Mouse (Mus musculus) small intestine, adult 2 months (tissue): Measurements from ENCODE around the gene 1600014C23Rik.

Experiments used
- CTCF ChIP-seq: fragments of 200-500 bp; IDR thresholded peaks from 2 replicates; pipeline ENCODE4 v1.5.1; 2012; ENCODE audit warnings: low read depth, mild to moderate bottlenecking, control low read depth, inconsistent platforms, low read length, moderate library complexity, mixed read lengths; ENCODE audit not compliant: insufficient replicate concordance, insufficient read length; ENCODE audit errors: extremely low read depth
- POLR2A ChIP-seq: fragments of 200-500 bp; IDR thresholded peaks from 2 replicates; pipeline ENCODE4 v1.6.1; 2012; ENCODE audit warnings: low read depth, mild to moderate bottlenecking, control low read depth, inconsistent platforms, low read length, moderate library complexity

DNA sequence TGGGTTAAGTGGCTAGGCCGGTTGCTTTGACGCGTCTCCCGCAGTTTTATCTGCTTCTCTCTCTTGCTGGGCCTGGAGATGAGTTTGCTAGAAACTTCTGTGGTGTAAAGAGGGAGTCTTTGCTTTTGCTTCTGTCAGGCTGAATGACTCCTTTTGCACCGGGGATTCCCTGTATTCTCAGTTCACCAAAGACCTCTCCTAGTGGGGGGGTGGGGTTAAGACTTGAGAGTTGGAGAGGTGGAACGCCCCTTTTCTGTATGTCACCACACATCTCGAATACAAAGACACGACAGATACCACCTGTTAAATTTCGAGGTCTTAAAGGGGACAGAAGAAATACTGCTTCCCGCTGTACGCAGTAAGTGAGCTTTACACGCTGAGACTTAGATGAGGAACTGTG is 46.9 kb downstream of the 1600014C23Rik start, which contains the start of gene Tmem63b:
- TF ChIP-seq CTCF (no peak), POLR2A (no peak)
